8 mouse cellular contexts compared by ENCODE assay signal in the genomic region with DNA sequence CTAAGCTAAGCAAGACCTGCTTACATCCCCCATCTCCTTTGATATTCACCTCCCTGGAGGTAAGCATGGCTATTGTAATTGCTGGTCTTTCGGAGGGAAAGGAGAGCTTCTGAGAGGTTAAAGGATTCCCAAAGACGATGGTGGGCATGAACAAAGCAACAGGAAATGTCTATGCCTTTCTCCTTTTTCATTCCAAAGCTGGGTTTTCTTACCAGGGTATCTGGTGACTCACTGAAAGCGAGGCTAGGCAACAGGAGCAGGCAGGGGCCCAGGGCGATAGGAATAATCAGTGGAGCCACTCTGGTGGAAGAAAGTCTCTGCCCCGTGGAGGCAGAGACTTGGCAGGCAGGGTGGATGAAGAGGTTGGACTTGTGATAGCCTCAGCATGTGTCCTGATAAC. TPM values are rescaled to one million over a fixed set of nuclear protein-coding genes. Genes with fewer than 3 reads are reported as not detected.
DNase-seq lines count a peak whose midpoint lies in the region; ATAC-seq and TF ChIP-seq lines count a peak whose summit lies in the region.

Gene Rerg (minus strand): TSS at position 272 of the 400 bp plus-strand sequence.

- H3K9me3 ChIP-seq in neural tube, embryonic 11.5 days (ENCODE audit: control insufficient read depth, low read length), result no peaks in the 10 kb centered on the region
- no peaks in the 10 kb centered on the region for H3K9me3 ChIP-seq in limb, embryonic 10.5 days (replicated peaks)
- H3K9me3 ChIP-seq in stomach, embryonic 16.5 days (replicated peaks; ENCODE audit: control insufficient read depth, low read length), result no peaks in the 10 kb centered on the region

- WGBS in cerebellum, adult 2 months, result 49% methylated on average over 5 of the region's 5 CpGs
- 15% methylated on average over 5 of the region's 5 CpGs for WGBS in neural tube, embryonic 11.5 days
- 9% methylated on average over 5 of the region's 5 CpGs for WGBS in limb, embryonic 10.5 days
- 43% methylated on average over 5 of the region's 5 CpGs for WGBS in stomach, embryonic 16.5 days

- no peaks in the 10 kb centered on the region for H3K36me3 ChIP-seq in neural tube, embryonic 11.5 days (ENCODE audit: control insufficient read depth, insufficient read depth, low read length)
- H3K36me3 ChIP-seq in limb, embryonic 10.5 days, result no peaks in the 10 kb centered on the region
- no peaks in the 10 kb centered on the region for H3K36me3 ChIP-seq in stomach, embryonic 16.5 days (ENCODE audit: control insufficient read depth, insufficient read depth, low read length)

- TF ChIP-seq CTCF in cerebellum, adult 2 months (IDR thresholded peaks at IDR 0.05; ENCODE audit: borderline replicate concordance, insufficient read depth, low read depth, low read length), result no peak

- no peaks in the 10 kb centered on the region for H3K27me3 ChIP-seq in cerebellum, adult 2 months (ENCODE audit: control insufficient read depth, insufficient read depth, low read length)
- H3K27me3 ChIP-seq in neural tube, embryonic 11.5 days (ENCODE audit: control insufficient read depth, insufficient read depth, low read length), result peaks cover 3% of the 10 kb centered on the region; the same call in 1 of the 2 replicates
- H3K27me3 ChIP-seq in limb, embryonic 10.5 days (ENCODE audit: low read depth, poor library complexity, severe bottlenecking), result peaks cover 43% of the 10 kb centered on the region
- no peaks in the 10 kb centered on the region for H3K27me3 ChIP-seq in stomach, embryonic 16.5 days (ENCODE audit: control insufficient read depth, insufficient read depth, low read length)

- peak within 1 kb of the TSS; percentile 91 for H3K4me2 ChIP-seq in neural tube, embryonic 11.5 days (ENCODE audit: low read depth)
- peak within 1 kb of the TSS; percentile 84 for H3K4me2 ChIP-seq in stomach, embryonic 16.5 days (ENCODE audit: low read depth, low read length)

- peak within 1 kb of the TSS; percentile 55 for H3K4me3 ChIP-seq in cerebellum, adult 2 months (replicated peaks; ENCODE audit: insufficient read depth, low read depth, low read length)
- peak within 1 kb of the TSS; percentile 46 for H3K4me3 ChIP-seq in neural tube, embryonic 11.5 days (ENCODE audit: low read depth, low read length)
- H3K4me3 ChIP-seq in limb, embryonic 10.5 days, result peak within 1 kb of the TSS; percentile 60
- peak within 1 kb of the TSS; percentile 62 for H3K4me3 ChIP-seq in stomach, embryonic 16.5 days (replicated peaks; ENCODE audit: low read length)

- H3K4me1 ChIP-seq in cerebellum, adult 2 months (ENCODE audit: control insufficient read depth, insufficient read depth, low read length), result no peaks in the 10 kb centered on the region; the same call in 1 of the 2 replicates
- H3K4me1 ChIP-seq in neural tube, embryonic 11.5 days (ENCODE audit: control insufficient read depth, insufficient read depth, low read length), result peaks cover 6% of the 10 kb centered on the region; the same call in 1 of the 2 replicates
- peaks cover 32% of the 10 kb centered on the region for H3K4me1 ChIP-seq in limb, embryonic 10.5 days
- peaks cover 7% of the 10 kb centered on the region; the same call in 1 of the 2 replicates for H3K4me1 ChIP-seq in stomach, embryonic 16.5 days (ENCODE audit: control insufficient read depth, insufficient read depth, low read length)

- no peak within 1 kb of the TSS for H3K27ac ChIP-seq in cerebellum, adult 2 months (ENCODE audit: insufficient read depth, low read length)
- no peak within 1 kb of the TSS for H3K27ac ChIP-seq in neural tube, embryonic 11.5 days (ENCODE audit: low read depth, low read length)
- peak within 1 kb of the TSS; percentile 62; the same call in 1 of the 2 replicates for H3K27ac ChIP-seq in limb, embryonic 10.5 days
- H3K27ac ChIP-seq in stomach, embryonic 16.5 days (ENCODE audit: low read length), result peak within 1 kb of the TSS; percentile 64

- ATAC-seq in neural tube, embryonic 11.5 days (ENCODE audit: insufficient read depth, low FRiP score, low TSS enrichment), result no peak
- no peak for ATAC-seq in stomach, embryonic 16.5 days (ENCODE audit: insufficient read depth, low FRiP score)

- H3K9ac ChIP-seq in neural tube, embryonic 11.5 days (ENCODE audit: low read length), result peak within 1 kb of the TSS; percentile 57
- H3K9ac ChIP-seq in stomach, embryonic 16.5 days (ENCODE audit: low read length), result peak within 1 kb of the TSS; percentile 82

- no peak for DNase-seq in cerebellum, adult 2 months
- DNase-seq in cerebellum, postnatal 4 days (ENCODE audit: low spot score in 2 of 2), result no peak
- DNase-seq in neural tube, embryonic 11.5 days (ENCODE audit: low spot score), result no peak
- no peak for DNase-seq in neural tube, embryonic 10.5 days (ENCODE audit: extremely low spot score, low spot score)
- no peak for DNase-seq in limb, embryonic 10.5 days (ENCODE audit: low spot score)
- DNase-seq in thymus, postnatal 0 days (ENCODE audit: low spot score), result no peak
- no peak for DNase-seq in right cerebral cortex, postnatal 36 days (ENCODE audit: low spot score in 2 of 2)

- TF ChIP-seq POLR2A in cerebellum, adult 2 months (IDR thresholded peaks at IDR 0.05; ENCODE audit: borderline replicate concordance, insufficient read depth, low read length), result no peak

RNA-seq across cellular contexts. Expression of gene Rerg, which starts in this region (rescaled TPM):
- polyA plus RNA-seq in cerebellum, adult 2 months (2012; rRNA removed), result 7.0 and 9.2 TPM in 2 replicates
- 0.88 and 1.3 TPM in 2 replicates for polyA plus RNA-seq in neural tube, embryonic 11.5 days (2014; fragmentation: Nextera tagmentation; extraction: Ambion mirVana)
- polyA plus RNA-seq in limb, embryonic 10.5 days (2016; fragmentation: Nextera tagmentation; extraction: Ambion mirVana), result 1.2 and 1.3 TPM in 2 replicates
- 29.9 and 32.1 TPM in 2 replicates for polyA plus RNA-seq in stomach, embryonic 16.5 days (2015; fragmentation: Nextera tagmentation; extraction: Ambion mirVana)
- 1.6 TPM in 2 replicates for polyA plus RNA-seq in thymus, postnatal 0 days (2015; fragmentation: Nextera tagmentation; extraction: Ambion mirVana)

Comparison
In these comparisons a context has a peak if more than half of its experiments do, and no peak if none do; other contexts are left out.
1. H3K27ac ChIP-seq: peak in limb, embryonic 10.5 days (single experiment) and stomach, embryonic 16.5 days (single experiment); none in cerebellum, adult 2 months (single experiment) and neural tube, embryonic 11.5 days (single experiment).
2. Peak in every context shown above with its lines, with median percentiles within 50 percentile points of each other: H3K4me3 ChIP-seq.